Mouse (Mus musculus) limb, embryonic 13.5 days (tissue): ENCODE data around the gene 2810004N23Rik. TPM values are rescaled to one million over a fixed set of nuclear protein-coding genes. Genes with fewer than 3 reads are reported as not detected.

Experiments
- ATAC-seq: fragments of 200-750 bp; cut with Nextera tagmentation; 2 replicates; pipeline ENCODE4 v1.8.0; 2017; ENCODE audit warnings: low read depth, moderate number of reproducible peaks, moderate TSS enrichment; ENCODE audit not compliant: low FRiP score
- H3K27ac ChIP-seq: fragments of 300-500 bp; sonication (generic); 2 replicates; pipeline ENCODE4 v1.5.1; 2015; ENCODE audit warnings: inconsistent platforms, mild to moderate bottlenecking, moderate library complexity
- H3K27me3 ChIP-seq: fragments of 300-500 bp; sonication (generic); 2 replicates; pipeline ENCODE4 v1.6.1; 2015; ENCODE audit warnings: mild to moderate bottlenecking, inconsistent platforms
- H3K36me3 ChIP-seq: fragments of 300-500 bp; sonication (generic); 2 replicates; pipeline ENCODE4 v1.6.1; 2015; ENCODE audit warnings: inconsistent platforms, mild to moderate bottlenecking, moderate library complexity
- H3K4me1 ChIP-seq: fragments of 300-500 bp; sonication (generic); 2 replicates; pipeline ENCODE4 v1.6.1; 2015; ENCODE audit warnings: inconsistent platforms
- H3K4me2 ChIP-seq: fragments of 300-500 bp; sonication (generic); replicated peaks from 2 replicates; pipeline ENCODE4 v1.6.1; 2015; ENCODE audit warnings: inconsistent platforms, mild to moderate bottlenecking, moderate library complexity
- H3K4me3 ChIP-seq: fragments of 300-500 bp; sonication (generic); 2 replicates; pipeline ENCODE4 v1.5.1; 2015; ENCODE audit warnings: moderate library complexity, mild to moderate bottlenecking, inconsistent platforms
- H3K9ac ChIP-seq: fragments of 300-500 bp; sonication (generic); 2 replicates; pipeline ENCODE4 v1.6.1; 2015; ENCODE audit warnings: mild to moderate bottlenecking, inconsistent platforms
- H3K9me3 ChIP-seq: fragments of 300-500 bp; sonication (generic); 2 replicates; pipeline ENCODE4 v1.6.1; 2016; ENCODE audit warnings: inconsistent platforms
- WGBS: fragments of 180-500 bp; shearing (Covaris S2); methylation state at CpG from one replicate; pipeline ENCODE4 v1.1.7; 2015; 5-methylcytosine and 5-hydroxymethylcytosine counted together
- polyA plus RNA-seq: library from polyadenylated mRNA; unstranded; fragments of >200 nt; fragmentation: Nextera tagmentation; extraction: Ambion mirVana; gene quantifications from 2 replicates; pipeline ENCODE4 v1.2.1, GENCODE M21; 2015

2810004N23Rik gene
- polyA plus RNA-seq, 1 experiment from 2014 or later = 53.9 TPM

- no peak overlapping the region for H3K4me3 ChIP-seq
- H3K9me3 ChIP-seq = peaks cover 2% of the 10 kb centered on the region; the same call in 1 of the 2 replicates
- WGBS = 17% methylated on average over 3 of the region's 3 CpGs
- no peak overlapping the region; the same call in 1 of the 2 replicates for H3K4me2 ChIP-seq
- peaks cover 65% of the 10 kb centered on the region for H3K36me3 ChIP-seq
- H3K4me1 ChIP-seq = peaks cover 15% of the 10 kb centered on the region
- no peak overlapping the region for H3K27ac ChIP-seq
- H3K27me3 ChIP-seq = no peaks in the 10 kb centered on the region
- ATAC-seq = no peak
- no peak overlapping the region for H3K9ac ChIP-seq
Observed at GRCm38 (mm10) chr8:124892596-124892995, 29.7 kb upstream of the 2810004N23Rik start.

GRCm38 (mm10) chr8:124888385-124888784 lies 25.5 kb upstream of the 2810004N23Rik start:
- H3K27ac ChIP-seq = no peak overlapping the region
- no peak overlapping the region for H3K4me3 ChIP-seq
- 97% methylated on average over 5 of the region's 5 CpGs for WGBS
- no peak for ATAC-seq
- no peak overlapping the region for H3K9ac ChIP-seq
- H3K27me3 ChIP-seq = no peaks in the 10 kb centered on the region
- peaks cover 4% of the 10 kb centered on the region for H3K4me1 ChIP-seq
- H3K9me3 ChIP-seq = peaks cover 2% of the 10 kb centered on the region; the same call in 1 of the 2 replicates
- H3K36me3 ChIP-seq = peaks cover 84% of the 10 kb centered on the region
- H3K4me2 ChIP-seq = no peak overlapping the region

- no peak overlapping the region for H3K9ac ChIP-seq
- peaks cover 95% of the 10 kb centered on the region for H3K36me3 ChIP-seq
- H3K4me3 ChIP-seq = no peak overlapping the region
- H3K4me1 ChIP-seq = no peaks in the 10 kb centered on the region
- H3K4me2 ChIP-seq = no peak overlapping the region
- no peaks in the 10 kb centered on the region for H3K27me3 ChIP-seq
- WGBS = 90% methylated on average over 10 of the region's 10 CpGs
- H3K9me3 ChIP-seq = no peaks in the 10 kb centered on the region
- H3K27ac ChIP-seq = no peak overlapping the region
- no peak for ATAC-seq
Observed at GRCm38 (mm10) chr8:124878946-124879526, 16.1 kb upstream of the 2810004N23Rik start.

- no peak overlapping the region for H3K27ac ChIP-seq
- no peaks in the 10 kb centered on the region for H3K27me3 ChIP-seq
- H3K9me3 ChIP-seq = no peaks in the 10 kb centered on the region
- no peak overlapping the region for H3K9ac ChIP-seq
- ATAC-seq = no peak
- no peak overlapping the region for H3K4me3 ChIP-seq
- peaks cover 95% of the 10 kb centered on the region for H3K36me3 ChIP-seq
- WGBS = 82% methylated on average over 5 of the region's 5 CpGs
- H3K4me2 ChIP-seq = no peak overlapping the region
- H3K4me1 ChIP-seq = no peaks in the 10 kb centered on the region
Observed at GRCm38 (mm10) chr8:124878141-124878540, 15.2 kb upstream of the 2810004N23Rik start.

DNA sequence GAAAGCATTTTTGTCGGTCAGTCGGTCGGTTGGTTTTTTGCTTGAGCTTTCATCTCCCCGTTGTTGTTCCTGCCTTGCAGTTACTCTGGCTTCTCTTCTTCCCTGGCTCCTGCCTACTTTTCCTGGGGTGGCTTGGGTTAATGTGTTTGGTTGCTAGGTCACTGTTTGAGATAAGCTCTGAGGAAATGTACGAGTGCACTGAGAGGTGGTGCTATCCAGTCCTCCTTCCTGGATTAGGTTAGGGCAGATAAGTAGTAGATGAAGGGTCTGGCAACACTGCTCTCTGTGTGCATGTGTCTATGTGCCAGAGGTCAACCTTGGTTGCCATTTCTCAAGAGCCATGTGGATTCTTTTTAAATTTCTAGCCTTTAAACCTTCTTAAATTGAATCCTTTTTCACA lies 9.8 kb upstream of the 2810004N23Rik start:
- Histone ChIP-seq H3K27ac (no peak overlapping the region), H3K36me3 (peaks cover 75% of the 10 kb centered on the region), H3K9me3 (no peaks in the 10 kb centered on the region), H3K4me1 (no peaks in the 10 kb centered on the region), H3K9ac (no peak overlapping the region), H3K27me3 (no peaks in the 10 kb centered on the region), H3K4me2 (no peak overlapping the region), H3K4me3 (no peak overlapping the region)
- no peak for ATAC-seq
- 88% methylated on average over 5 of the region's 5 CpGs for WGBS

- H3K36me3 ChIP-seq = peaks cover 69% of the 10 kb centered on the region
Observed at GRCm38 (mm10) chr8:124872081-124872480, 9.2 kb upstream of the 2810004N23Rik start.

DNA sequence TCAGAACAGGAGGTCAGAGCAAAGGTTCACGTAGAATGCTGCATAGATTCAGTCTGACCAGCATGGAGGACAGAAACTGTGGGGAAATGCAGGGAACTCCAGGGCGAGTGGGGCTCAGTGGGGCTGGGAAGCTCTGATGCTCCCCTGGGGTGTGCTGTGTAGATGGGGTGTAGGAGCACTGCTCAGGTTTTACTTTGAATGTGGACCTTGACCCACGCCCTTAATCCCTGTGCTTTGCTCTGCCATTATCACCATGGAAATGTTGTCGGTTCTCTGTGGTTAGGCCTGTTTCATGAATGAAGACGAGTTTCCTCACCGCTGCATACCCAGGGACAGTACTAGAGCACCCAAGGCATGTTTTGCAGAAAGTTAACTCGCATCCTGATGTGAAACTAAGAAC lies 8.6 kb upstream of the 2810004N23Rik start:
- H3K4me3 ChIP-seq = no peak overlapping the region
- H3K36me3 ChIP-seq = peaks cover 67% of the 10 kb centered on the region
- ATAC-seq = no peak
- H3K27me3 ChIP-seq = no peaks in the 10 kb centered on the region
- H3K4me1 ChIP-seq = no peaks in the 10 kb centered on the region
- WGBS = 93% methylated on average over 7 of the region's 7 CpGs
- no peaks in the 10 kb centered on the region for H3K9me3 ChIP-seq
- no peak overlapping the region for H3K9ac ChIP-seq
- no peak overlapping the region for H3K4me2 ChIP-seq
- no peak overlapping the region for H3K27ac ChIP-seq

More at GRCm38 (mm10) chr8:124872081-124872480, 9.2 kb upstream of the 2810004N23Rik start:
- Histone ChIP-seq H3K9ac (no peak overlapping the region), H3K4me2 (no peak overlapping the region), H3K9me3 (no peaks in the 10 kb centered on the region), H3K27me3 (no peaks in the 10 kb centered on the region), H3K4me3 (no peak overlapping the region), H3K27ac (no peak overlapping the region), H3K4me1 (no peaks in the 10 kb centered on the region)
- WGBS = 92% methylated on average over 7 of the region's 7 CpGs
- no peak for ATAC-seq

- no peaks in the 10 kb centered on the region for H3K9me3 ChIP-seq
Observed at GRCm38 (mm10) chr8:124869708-124870107, 6.8 kb upstream of the 2810004N23Rik start.

DNA sequence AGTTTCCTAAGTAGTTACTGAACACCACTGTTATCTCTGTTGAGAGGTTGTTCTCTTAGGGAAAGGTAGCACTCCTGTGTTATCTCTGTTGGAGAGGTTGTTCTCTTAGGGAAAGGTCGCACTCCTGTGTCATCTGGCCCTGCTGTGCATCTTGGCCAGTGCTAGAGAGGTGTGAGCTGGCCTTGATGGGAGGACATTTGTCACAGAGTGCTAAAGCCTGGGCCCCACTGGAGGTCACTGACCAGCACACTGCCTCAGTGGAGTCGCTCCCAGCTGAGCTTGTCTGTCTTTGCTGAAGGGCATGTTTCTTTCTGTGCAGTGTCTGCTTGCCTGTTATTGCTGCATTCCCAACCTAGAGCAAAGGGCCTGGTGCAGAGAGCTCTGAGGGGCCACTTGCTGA lies 4.2 kb upstream of the 2810004N23Rik start:
- no peak for ATAC-seq
- 58% methylated on average over 2 of the region's 2 CpGs for WGBS

More at GRCm38 (mm10) chr8:124869708-124870107, 6.8 kb upstream of the 2810004N23Rik start:
- peaks cover 56% of the 10 kb centered on the region for H3K36me3 ChIP-seq
- no peak overlapping the region for H3K9ac ChIP-seq
- no peak overlapping the region for H3K27ac ChIP-seq
- H3K27me3 ChIP-seq = no peaks in the 10 kb centered on the region
- H3K4me1 ChIP-seq = peaks cover 4% of the 10 kb centered on the region; the same call in 1 of the 2 replicates
- WGBS = 72% methylated on average over 6 of the region's 6 CpGs
- H3K4me2 ChIP-seq = no peak overlapping the region
- no peak for ATAC-seq
- no peak overlapping the region for H3K4me3 ChIP-seq

GRCm38 (mm10) chr8:124866669-124867068 lies 3.7 kb upstream of the 2810004N23Rik start:
- H3K36me3 ChIP-seq = peaks cover 26% of the 10 kb centered on the region
- no peak for ATAC-seq
- peaks cover 14% of the 10 kb centered on the region for H3K4me1 ChIP-seq
- WGBS = 67% methylated on average over 3 of the region's 3 CpGs
- no peak overlapping the region for H3K27ac ChIP-seq
- H3K27me3 ChIP-seq = no peaks in the 10 kb centered on the region
- no peak overlapping the region for H3K9ac ChIP-seq
- H3K4me3 ChIP-seq = no peak overlapping the region
- H3K9me3 ChIP-seq = no peaks in the 10 kb centered on the region
- no peak overlapping the region for H3K4me2 ChIP-seq

More for the DNA sequence above, 4.2 kb upstream of the 2810004N23Rik start:
- no peak overlapping the region for H3K27ac ChIP-seq
- peaks cover 11% of the 10 kb centered on the region for H3K4me1 ChIP-seq
- H3K4me3 ChIP-seq = no peak overlapping the region
- H3K9me3 ChIP-seq = no peaks in the 10 kb centered on the region
- H3K27me3 ChIP-seq = no peaks in the 10 kb centered on the region
- H3K9ac ChIP-seq = no peak overlapping the region
- H3K36me3 ChIP-seq = peaks cover 30% of the 10 kb centered on the region
- H3K4me2 ChIP-seq = no peak overlapping the region

- Histone ChIP-seq H3K36me3 (peaks cover 33% of the 10 kb centered on the region), H3K4me3 (peak overlapping the region; percentile 92), H3K27me3 (no peaks in the 10 kb centered on the region), H3K4me1 (peaks cover 16% of the 10 kb centered on the region), H3K4me2 (peak overlapping the region; percentile 81), H3K27ac (no peak overlapping the region; the same call in 1 of the 2 replicates), H3K9me3 (no peaks in the 10 kb centered on the region), H3K9ac (peak overlapping the region; percentile 97)
- WGBS = 14% methylated on average over 8 of the region's 8 CpGs
- no peak for ATAC-seq
Observed at GRCm38 (mm10) chr8:124863729-124864128, 809 bp upstream of the 2810004N23Rik start.

DNA sequence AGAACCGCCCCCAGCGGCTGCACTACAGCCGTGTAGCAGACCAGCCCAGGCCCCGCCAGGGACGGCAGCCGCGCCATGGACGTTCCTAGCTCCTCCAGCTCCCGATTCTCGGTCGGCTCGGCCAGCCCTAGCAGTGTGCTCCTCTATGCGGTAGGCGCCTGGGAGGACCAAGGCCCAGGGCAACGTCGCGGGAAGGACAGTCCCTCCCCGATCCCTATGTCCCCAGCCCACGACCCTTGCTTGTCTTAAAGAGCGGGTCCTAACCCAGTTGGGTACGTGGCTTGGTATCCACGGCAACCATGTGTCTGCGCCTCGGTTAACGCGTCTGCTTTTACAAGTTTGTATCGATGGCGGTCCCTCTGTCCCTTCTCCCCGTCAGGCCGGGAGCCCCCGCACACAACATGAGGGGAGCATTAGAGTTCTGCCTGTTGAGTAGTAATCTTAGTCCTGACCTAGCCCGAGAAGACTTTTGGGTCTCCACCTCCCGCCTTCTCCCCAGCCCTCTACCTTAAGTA lies 300 bp upstream of the 2810004N23Rik start:
- peaks cover 38% of the 10 kb centered on the region for H3K36me3 ChIP-seq
- H3K27me3 ChIP-seq = no peaks in the 10 kb centered on the region
- peak overlapping the region; percentile 97 for H3K9ac ChIP-seq
- WGBS = 0% methylated on average over 33 of the region's 33 CpGs
- ATAC-seq = peak; percentile 86
- peak overlapping the region; percentile 92 for H3K4me3 ChIP-seq
- no peaks in the 10 kb centered on the region for H3K9me3 ChIP-seq
- H3K4me2 ChIP-seq = peak overlapping the region; percentile 81
- peak overlapping the region; percentile 92 for H3K27ac ChIP-seq
- H3K4me1 ChIP-seq = peaks cover 16% of the 10 kb centered on the region

DNA sequence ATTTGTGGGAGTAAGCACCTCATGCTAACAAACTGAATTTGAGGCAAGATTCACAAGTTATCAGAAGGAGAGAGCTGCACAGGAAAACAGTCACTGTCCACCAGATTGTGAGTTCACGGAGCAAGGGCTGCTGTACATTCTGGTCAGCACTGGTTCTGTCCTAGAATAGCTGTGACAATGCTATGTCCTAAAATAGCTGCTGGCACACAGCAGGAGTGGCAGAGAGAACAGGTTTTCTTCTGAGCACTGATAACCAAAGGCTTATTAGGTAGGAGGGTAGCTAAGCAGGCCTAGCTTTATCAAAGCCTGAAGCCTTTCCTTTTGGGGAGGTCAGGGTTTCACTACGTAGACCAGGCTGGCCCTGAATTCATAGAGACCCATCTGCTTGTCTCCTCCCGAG lies 2.7 kb downstream of the 2810004N23Rik start:
- no peaks in the 10 kb centered on the region for H3K27me3 ChIP-seq
- no peak overlapping the region for H3K27ac ChIP-seq
- H3K4me2 ChIP-seq = no peak overlapping the region
- peaks cover 19% of the 10 kb centered on the region for H3K9me3 ChIP-seq
- H3K9ac ChIP-seq = no peak overlapping the region
- H3K4me1 ChIP-seq = peaks cover 16% of the 10 kb centered on the region
- ATAC-seq = no peak
- H3K36me3 ChIP-seq = peaks cover 59% of the 10 kb centered on the region
- WGBS = 97% methylated on average over 3 of the region's 3 CpGs
- H3K4me3 ChIP-seq = no peak overlapping the region
